Mouse (Mus musculus) midbrain, embryonic 16.5 days (tissue): ENCODE data around the gene Mlxipl. TPM values are rescaled to one million over a fixed set of nuclear protein-coding genes. Genes with fewer than 3 reads are reported as not detected.

Experiments used
- ATAC-seq: fragments of 200-750 bp; cut with Nextera tagmentation; 2 replicates; pipeline ENCODE4 v1.8.0; 2017; ENCODE audit warnings: moderate TSS enrichment
- H3K27ac ChIP-seq: fragments of 300-500 bp; sonication (generic); 2 replicates; pipeline ENCODE4 v1.5.1; 2014; ENCODE audit warnings: mild to moderate bottlenecking, low read length, mixed read lengths
- H3K27me3 ChIP-seq: fragments of 300-500 bp; sonication (generic); 2 replicates; pipeline ENCODE4 v1.6.1; 2014; ENCODE audit warnings: low read depth, low read length, mixed read lengths; ENCODE audit not compliant: control insufficient read depth, insufficient read depth
- H3K36me3 ChIP-seq: fragments of 300-500 bp; sonication (generic); 2 replicates; pipeline ENCODE4 v1.6.1; 2014; ENCODE audit warnings: mild to moderate bottlenecking, low read length, moderate library complexity, mixed read lengths; ENCODE audit not compliant: control insufficient read depth, insufficient read depth
- H3K4me1 ChIP-seq: fragments of 300-500 bp; sonication (generic); 2 replicates; pipeline ENCODE4 v1.6.1; 2014; ENCODE audit warnings: mild to moderate bottlenecking, low read length, mixed read lengths; ENCODE audit not compliant: control insufficient read depth, insufficient read depth
- H3K4me2 ChIP-seq: fragments of 300-500 bp; sonication (generic); 2 replicates; pipeline ENCODE4 v1.6.1; 2014; ENCODE audit warnings: mild to moderate bottlenecking, low read length, mixed read lengths
- H3K4me3 ChIP-seq: fragments of 300-500 bp; sonication (generic); 2 replicates; pipeline ENCODE4 v1.5.1; 2014; ENCODE audit warnings: low read depth, mild to moderate bottlenecking, low read length, moderate library complexity, mixed read lengths
- H3K9ac ChIP-seq: fragments of 300-500 bp; sonication (generic); 2 replicates; pipeline ENCODE4 v1.6.1; 2014; ENCODE audit warnings: low read depth, low read length, mixed read lengths
- H3K9me3 ChIP-seq: fragments of 300-500 bp; sonication (generic); replicated peaks from 2 replicates; pipeline ENCODE4 v1.6.1; 2014; ENCODE audit warnings: mild to moderate bottlenecking, low read length, mixed read lengths; ENCODE audit not compliant: control insufficient read depth, poor library complexity, severe bottlenecking
- WGBS: fragments of 180-500 bp; shearing (Covaris S2); extraction: QIAGEN DNeasy Blood & Tissue Kit; methylation state at CpG from one replicate; pipeline ENCODE4 v1.1.7; 2014; 5-methylcytosine and 5-hydroxymethylcytosine counted together
- polyA plus RNA-seq: library from polyadenylated mRNA; unstranded; fragments of >200 nt; fragmentation: Nextera tagmentation; extraction: Ambion mirVana; gene quantifications from 2 replicates; pipeline ENCODE4 v1.2.1, GENCODE M21; 2015

Gene Mlxipl
- polyA plus RNA-seq, 1 experiment from 2014 or later = 1.0 TPM

GRCm38 (mm10) chr5:135167469-135167868 lies 77.8 kb downstream of the Mlxipl start:
- H3K4me3 ChIP-seq = no peak overlapping the region
- peaks cover 7% of the 10 kb centered on the region; the same call in 1 of the 2 replicates for H3K36me3 ChIP-seq
- 97% methylated on average over 4 of the region's 4 CpGs for WGBS
- no peak overlapping the region; the same call in 1 of the 2 replicates for H3K4me2 ChIP-seq
- no peak for ATAC-seq
- H3K9me3 ChIP-seq = no peaks in the 10 kb centered on the region
- H3K9ac ChIP-seq = no peak overlapping the region
- H3K27ac ChIP-seq = no peak overlapping the region
- no peaks in the 10 kb centered on the region for H3K27me3 ChIP-seq
- H3K4me1 ChIP-seq = peaks cover 13% of the 10 kb centered on the region

GRCm38 (mm10) chr5:135168063-135169062 lies 78.7 kb downstream of the Mlxipl start, which contains the start of gene Bcl7b:
Gene Bcl7b (plus strand): TSS chr5:135168283.
- H3K27me3 ChIP-seq = no peaks in the 10 kb centered on the region
- peak within 1 kb of the TSS; percentile 98 for H3K4me2 ChIP-seq
- H3K9ac ChIP-seq = peak within 1 kb of the TSS; percentile 94
- H3K27ac ChIP-seq = peak within 1 kb of the TSS; percentile 100
- H3K4me3 ChIP-seq = peak within 1 kb of the TSS; percentile 68
- 2% methylated on average over 86 of the region's 95 CpGs for WGBS
- peaks cover 13% of the 10 kb centered on the region for H3K4me1 ChIP-seq
- no peaks in the 10 kb centered on the region for H3K9me3 ChIP-seq
- ATAC-seq = peak; percentile 99
- H3K36me3 ChIP-seq = peaks cover 15% of the 10 kb centered on the region

GRCm38 (mm10) chr5:135169479-135169878 lies 79.8 kb downstream of the Mlxipl start:
- Histone ChIP-seq H3K36me3 (peaks cover 21% of the 10 kb centered on the region), H3K4me3 (peak overlapping the region; percentile 68), H3K9me3 (no peaks in the 10 kb centered on the region), H3K4me2 (peak overlapping the region; percentile 98), H3K4me1 (peaks cover 13% of the 10 kb centered on the region), H3K27ac (no peak overlapping the region; the same call in 1 of the 2 replicates), H3K27me3 (no peaks in the 10 kb centered on the region), H3K9ac (peak overlapping the region; percentile 94)
- ATAC-seq = no peak
- WGBS = 95% methylated on average over 5 of the region's 5 CpGs

- WGBS = 96% methylated on average over 6 of the region's 6 CpGs
- ATAC-seq = no peak
- Histone ChIP-seq H3K27ac (no peak overlapping the region), H3K27me3 (no peaks in the 10 kb centered on the region), H3K4me3 (no peak overlapping the region), H3K4me1 (peaks cover 13% of the 10 kb centered on the region), H3K9me3 (no peaks in the 10 kb centered on the region), H3K36me3 (peaks cover 24% of the 10 kb centered on the region), H3K9ac (no peak overlapping the region), H3K4me2 (no peak overlapping the region)
Observed at GRCm38 (mm10) chr5:135171688-135172220, 82.1 kb downstream of the Mlxipl start.

- H3K4me2 ChIP-seq = no peak overlapping the region
- WGBS = 93% methylated on average over 5 of the region's 5 CpGs
Observed at GRCm38 (mm10) chr5:135172986-135173385, 83.3 kb downstream of the Mlxipl start.

GRCm38 (mm10) chr5:135175086-135175485 lies 85.4 kb downstream of the Mlxipl start:
- no peak for ATAC-seq
- Histone ChIP-seq H3K9me3 (no peaks in the 10 kb centered on the region), H3K4me3 (no peak overlapping the region), H3K27me3 (no peaks in the 10 kb centered on the region), H3K9ac (no peak overlapping the region), H3K4me1 (peaks cover under 1% of the 10 kb centered on the region; the same call in 1 of the 2 replicates), H3K4me2 (no peak overlapping the region), H3K36me3 (peaks cover 45% of the 10 kb centered on the region), H3K27ac (no peak overlapping the region)

More at GRCm38 (mm10) chr5:135172986-135173385, 83.3 kb downstream of the Mlxipl start:
- no peak for ATAC-seq
- Histone ChIP-seq H3K27me3 (no peaks in the 10 kb centered on the region), H3K27ac (no peak overlapping the region), H3K4me1 (peaks cover 11% of the 10 kb centered on the region), H3K36me3 (peaks cover 32% of the 10 kb centered on the region), H3K9ac (no peak overlapping the region), H3K4me3 (no peak overlapping the region), H3K9me3 (no peaks in the 10 kb centered on the region)

GRCm38 (mm10) chr5:135178523-135178922 lies 88.8 kb downstream of the Mlxipl start:
- Histone ChIP-seq H3K4me2 (no peak overlapping the region), H3K9me3 (no peaks in the 10 kb centered on the region), H3K27ac (no peak overlapping the region), H3K4me3 (no peak overlapping the region), H3K9ac (no peak overlapping the region), H3K27me3 (no peaks in the 10 kb centered on the region), H3K36me3 (peaks cover 48% of the 10 kb centered on the region), H3K4me1 (no peaks in the 10 kb centered on the region)
- no peak for ATAC-seq
- WGBS = 86% methylated on average over 3 of the region's 3 CpGs

- Histone ChIP-seq H3K9me3 (no peaks in the 10 kb centered on the region), H3K9ac (no peak overlapping the region), H3K27ac (no peak overlapping the region), H3K4me2 (no peak overlapping the region), H3K4me1 (no peaks in the 10 kb centered on the region), H3K4me3 (no peak overlapping the region), H3K36me3 (peaks cover 44% of the 10 kb centered on the region), H3K27me3 (no peaks in the 10 kb centered on the region)
- ATAC-seq = no peak
- 91% methylated on average over 4 of the region's 4 CpGs for WGBS
Observed at GRCm38 (mm10) chr5:135178996-135179395, 89.3 kb downstream of the Mlxipl start.

- H3K4me1 ChIP-seq = no peaks in the 10 kb centered on the region
Observed at GRCm38 (mm10) chr5:135179616-135180015, 89.9 kb downstream of the Mlxipl start.

More at GRCm38 (mm10) chr5:135179616-135180015, 89.9 kb downstream of the Mlxipl start:
- Histone ChIP-seq H3K27me3 (no peaks in the 10 kb centered on the region), H3K9me3 (no peaks in the 10 kb centered on the region), H3K4me2 (no peak overlapping the region), H3K27ac (no peak overlapping the region), H3K9ac (no peak overlapping the region), H3K4me3 (no peak overlapping the region), H3K36me3 (peaks cover 44% of the 10 kb centered on the region)
- ATAC-seq = no peak
- WGBS = 100% methylated on average over 5 of the region's 7 CpGs
